In genomic region chrX:164145463-164146250, GRCm38 (mm10) we compare ENCODE assay signal across 17 mouse cellular contexts. TPM values are rescaled to one million over a fixed set of nuclear protein-coding genes. Genes with fewer than 3 reads are reported as not detected.
A peak's percentile ranks its signal among the peaks of the same experiment; 100 is the strongest.
DNase-seq lines count a peak whose midpoint lies in the region; ATAC-seq and TF ChIP-seq lines count a peak whose summit lies in the region.
"Had no signal": no experiment of that assay in that cellular context is flagged by ENCODE, and none has a peak within 500 bp of the region (broad histone marks: within the 10 kb centered on the region; RNA-seq: fewer than 3 reads in every experiment).

No protein-coding gene starts in this region.

- H3K4me1 ChIP-seq in heart, embryonic 10.5 days: no peaks in the 10 kb centered on the region
- H3K4me1 ChIP-seq in G1E (ENCODE audit: insufficient read depth, low read depth, low read length): peaks cover 21% of the 10 kb centered on the region
- peaks cover 20% of the 10 kb centered on the region for H3K4me1 ChIP-seq in liver, embryonic 13.5 days (replicated peaks)
- H3K4me1 ChIP-seq: forebrain, embryonic 12.5 days; limb, embryonic 15.5 days; midbrain, embryonic 12.5 days had no signal

- peak; percentile 6 to 21 for DNase-seq in heart, adult 18-20 months
- no peak for DNase-seq in heart, embryonic 10.5 days (ENCODE audit: low spot score)
- DNase-seq in G1E (ENCODE audit: low spot score): peak; percentile 9
- DNase-seq in liver, embryonic 13.5 days: peak; percentile 8
- DNase-seq in gastrocnemius, postnatal 4 days (ENCODE audit: low spot score in 2 of 2): no peak
- no peak for DNase-seq in gastrocnemius, adult 2 months
- no peak for DNase-seq in layer of hippocampus, adult 8-10 months (ENCODE audit: low spot score in 2 of 2)
- DNase-seq: cerebellum, postnatal 10 days; gastrocnemius, postnatal 10 days had no signal

- H3K36me3 ChIP-seq in heart, embryonic 10.5 days: no peaks in the 10 kb centered on the region
- H3K36me3 ChIP-seq in G1E (replicated peaks): no peaks in the 10 kb centered on the region
- H3K36me3 ChIP-seq in liver, embryonic 13.5 days: no peaks in the 10 kb centered on the region
- H3K36me3 ChIP-seq: forebrain, embryonic 12.5 days; limb, embryonic 15.5 days; midbrain, embryonic 12.5 days had no signal

- no peak overlapping the region for H3K9ac ChIP-seq in liver, embryonic 13.5 days
- H3K9ac ChIP-seq: forebrain, embryonic 12.5 days; limb, embryonic 15.5 days; midbrain, embryonic 12.5 days had no signal

- ATAC-seq in G1E (ENCODE audit: extremely low read depth, insufficient number of reproducible peaks, low FRiP score, poor library complexity, severe bottlenecking): peak; percentile 92
- ATAC-seq in common myeloid progenitor, adult 5-6 weeks (replicated peaks; ENCODE audit: low read depth, poor library complexity, severe bottlenecking): peak; percentile 65
- ATAC-seq in liver, embryonic 13.5 days (ENCODE audit: low read depth): peak; percentile 90

- H3K9me3 ChIP-seq in heart, embryonic 10.5 days: no peaks in the 10 kb centered on the region
- no peaks in the 10 kb centered on the region for H3K9me3 ChIP-seq in G1E (replicated peaks)
- no peaks in the 10 kb centered on the region for H3K9me3 ChIP-seq in liver, embryonic 13.5 days (replicated peaks)
- H3K9me3 ChIP-seq: forebrain, embryonic 12.5 days; limb, embryonic 15.5 days; midbrain, embryonic 12.5 days had no signal

- TF ChIP-seq CTCF in G1E (IDR thresholded peaks at IDR 0.05; ENCODE audit: low read depth, low read length): no peak
- no peak for TF ChIP-seq CTCF in gastrocnemius, adult 2 months (IDR thresholded peaks at IDR 0.05)

- no peaks in the 10 kb centered on the region for H3K27me3 ChIP-seq in heart, embryonic 10.5 days (ENCODE audit: insufficient read depth, poor library complexity, severe bottlenecking)
- no peaks in the 10 kb centered on the region for H3K27me3 ChIP-seq in G1E (ENCODE audit: insufficient read depth, low read length)
- no peaks in the 10 kb centered on the region; the same call in 1 of the 2 replicates for H3K27me3 ChIP-seq in liver, embryonic 13.5 days
- H3K27me3 ChIP-seq: limb, embryonic 15.5 days had no signal

- H3K27ac ChIP-seq in heart, embryonic 10.5 days: no peak overlapping the region
- peak overlapping the region; percentile 74 for H3K27ac ChIP-seq in liver, embryonic 13.5 days
- no peak overlapping the region for H3K27ac ChIP-seq in gastrocnemius, adult 2 months
- H3K27ac ChIP-seq: forebrain, embryonic 12.5 days; limb, embryonic 15.5 days; midbrain, embryonic 12.5 days had no signal

- H3K4me3 ChIP-seq in heart, embryonic 10.5 days: no peak overlapping the region
- H3K4me3 ChIP-seq in G1E (ENCODE audit: low read depth, low read length): no peak overlapping the region
- H3K4me3 ChIP-seq in liver, embryonic 13.5 days (replicated peaks): no peak overlapping the region
- H3K4me3 ChIP-seq in gastrocnemius, adult 2 months: no peak overlapping the region
- H3K4me3 ChIP-seq: forebrain, embryonic 12.5 days; limb, embryonic 15.5 days; midbrain, embryonic 12.5 days had no signal

- intact Hi-C loops in gastrocnemius, adult 2 months (cut with DNase I): no loop called here

- WGBS in heart, embryonic 10.5 days: 60% methylated on average over 6 of the region's 6 CpGs
- WGBS in liver, embryonic 13.5 days (ENCODE audit: insufficient replicate concordance): 63% methylated on average over 6 of the region's 6 CpGs

- H3K4me2 ChIP-seq in liver, embryonic 13.5 days: no peak overlapping the region
- H3K4me2 ChIP-seq: forebrain, embryonic 12.5 days; limb, embryonic 15.5 days; midbrain, embryonic 12.5 days had no signal

RNA-seq across cellular contexts. Expression of gene Ace2, which starts 6.5 kb away (rescaled TPM):
- total RNA-seq in heart, adult 18-20 months (2021): 1 to 10 TPM; 1.1 to 1.5 TPM
- polyA plus RNA-seq in heart, embryonic 10.5 days (2016; fragmentation: Nextera tagmentation; extraction: Ambion mirVana): 0.06 and 0.11 TPM in 2 replicates
- total RNA-seq in G1E (2014; fragmentation: Nextera tagmentation) (0.19 TPM in 1 of 2 replicates, not detected in the other), G1E (2017) (0.05 and 0.12 TPM in 2 replicates)
- not detected in 2 replicates for polyA plus RNA-seq in G1E (2012)
- not detected in 2 replicates for total RNA-seq in common myeloid progenitor, adult 5-6 weeks (2017)
- polyA plus RNA-seq in liver, embryonic 13.5 days (2015; fragmentation: Nextera tagmentation; extraction: Ambion mirVana): 0.03 TPM in 1 of 2 replicates, not detected in the other
- total RNA-seq in gastrocnemius, postnatal 4 days (2021): under 1 TPM; 0.54 TPM
- total RNA-seq in gastrocnemius, adult 2 months (2021): under 1 TPM; 0.54 to 0.59 TPM
- total RNA-seq in layer of hippocampus, adult 8-10 months (2022): under 1 TPM; 0.55 to 0.83 (median 0.64) TPM
- polyA plus RNA-seq: embryonic facial prominence, embryonic 11.5 days; midbrain, embryonic 12.5 days; spleen, adult 2 months had no signal

RNA-seq across cellular contexts. Expression of gene Cltrn, which starts 57.0 kb away (rescaled TPM):
- not detected for total RNA-seq in heart, adult 18-20 months (2021)
- polyA plus RNA-seq in heart, embryonic 10.5 days (2016; fragmentation: Nextera tagmentation; extraction: Ambion mirVana): 0.72 TPM in 1 of 2 replicates, not detected in the other
- total RNA-seq in G1E (2014; fragmentation: Nextera tagmentation) (not detected in 2 replicates), G1E (2017) (0.29 and 0.49 TPM in 2 replicates)
- 0.04 TPM in 1 of 2 replicates, not detected in the other for polyA plus RNA-seq in G1E (2012)
- not detected in 2 replicates for total RNA-seq in common myeloid progenitor, adult 5-6 weeks (2017)
- 0.28 and 0.45 TPM in 2 replicates for polyA plus RNA-seq in liver, embryonic 13.5 days (2015; fragmentation: Nextera tagmentation; extraction: Ambion mirVana)
- not detected for total RNA-seq in gastrocnemius, postnatal 4 days (2021)
- not detected for total RNA-seq in gastrocnemius, adult 2 months (2021)
- total RNA-seq in layer of hippocampus, adult 8-10 months (2022): under 1 TPM in 1 of 4 experiments, not detected in 3; 0.39 TPM
- total RNA-seq: gastrocnemius, postnatal 10 days had no signal
- polyA plus RNA-seq: embryonic facial prominence, embryonic 11.5 days; heart, postnatal 0 days; large intestine, adult 2 months; limb, embryonic 15.5 days; midbrain, embryonic 12.5 days; spleen, adult 2 months had no signal

Comparison
In these comparisons a context has a peak if more than half of its experiments do, and no peak if none do; other contexts are left out.
1. DNase-seq: peak in heart, adult 18-20 months (2 of 2), G1E (single experiment) and liver, embryonic 13.5 days (single experiment); none in heart, embryonic 10.5 days (single experiment), gastrocnemius, postnatal 4 days (0 of 2), gastrocnemius, adult 2 months (single experiment) and layer of hippocampus, adult 8-10 months (0 of 2).
2. Peak in every context shown above with its lines, with median percentiles within 50 percentile points of each other: ATAC-seq.